In the genomic region with DNA sequence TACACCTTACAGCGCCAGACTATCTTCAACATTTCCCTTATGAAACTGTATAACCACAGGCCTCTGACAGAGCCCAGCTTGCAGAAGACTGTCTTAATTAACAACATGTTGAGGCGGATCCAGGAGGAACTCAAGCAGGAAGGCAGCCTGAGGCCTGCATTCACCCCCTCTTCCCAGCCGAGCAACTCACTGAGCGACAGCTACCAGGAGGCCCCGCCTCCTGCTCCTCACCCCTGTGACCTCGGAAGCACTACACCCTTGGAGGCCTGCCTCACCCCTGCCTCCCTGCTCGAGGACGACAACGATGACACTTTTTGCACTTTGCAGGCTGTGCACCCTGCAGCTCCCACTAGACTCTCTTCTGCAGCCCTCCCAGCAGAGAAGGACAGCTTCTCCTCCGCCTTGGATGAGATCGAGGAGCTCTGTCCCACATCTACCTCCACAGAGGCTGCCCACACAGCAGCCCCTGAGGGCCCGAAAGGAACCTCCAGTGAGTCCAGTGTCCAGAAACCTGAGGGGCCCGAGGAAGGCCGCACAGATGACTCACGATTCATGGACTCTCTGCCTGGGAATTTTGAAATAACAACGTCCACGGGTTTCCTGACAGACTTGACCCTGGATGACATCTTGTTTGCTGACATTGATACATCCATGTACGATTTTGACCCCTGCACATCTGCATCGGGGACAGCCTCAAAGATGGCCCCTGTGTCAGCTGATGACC, we compare ENCODE assay signal across 8 mouse cellular contexts.
DNase-seq lines count a peak whose midpoint lies in the region; ATAC-seq lines count a peak whose summit lies in the region.

No protein-coding gene starts in this region.

- no peak overlapping the region for H3K4me2 ChIP-seq in heart, embryonic 13.5 days
- H3K4me2 ChIP-seq in hindbrain, embryonic 15.5 days: no peak overlapping the region
- no peak overlapping the region for H3K4me2 ChIP-seq in liver, embryonic 13.5 days

- no peaks in the 10 kb centered on the region for H3K27me3 ChIP-seq in heart, embryonic 13.5 days (replicated peaks)
- no peaks in the 10 kb centered on the region for H3K27me3 ChIP-seq in hindbrain, embryonic 15.5 days
- H3K27me3 ChIP-seq in liver, embryonic 13.5 days: no peaks in the 10 kb centered on the region

- WGBS in heart, embryonic 13.5 days: 62% methylated on average over 19 of the region's 19 CpGs
- WGBS in hindbrain, embryonic 15.5 days: 41% methylated on average over 19 of the region's 19 CpGs
- 76% methylated on average over 19 of the region's 19 CpGs for WGBS in liver, embryonic 13.5 days (ENCODE audit: insufficient replicate concordance)

- H3K9ac ChIP-seq in heart, embryonic 13.5 days: no peak overlapping the region
- no peak overlapping the region for H3K9ac ChIP-seq in hindbrain, embryonic 15.5 days
- no peak overlapping the region for H3K9ac ChIP-seq in liver, embryonic 13.5 days

- no peak for DNase-seq in heart, adult 8-10 months (ENCODE audit: low spot score)
- peak; percentile 50 for DNase-seq in adrenal gland, adult 8-10 months
- DNase-seq in liver, embryonic 13.5 days: no peak
- DNase-seq in gastrocnemius, postnatal 36 days: no peak
- no peak for DNase-seq in thymus, postnatal 36 days
- no peak for DNase-seq in Muller cell, postnatal 12 days (ENCODE audit: inconsistent ontology term)

- H3K9me3 ChIP-seq in heart, embryonic 13.5 days: no peaks in the 10 kb centered on the region
- H3K9me3 ChIP-seq in hindbrain, embryonic 15.5 days: no peaks in the 10 kb centered on the region
- H3K9me3 ChIP-seq in liver, embryonic 13.5 days (replicated peaks): no peaks in the 10 kb centered on the region

- H3K4me1 ChIP-seq in heart, embryonic 13.5 days: peaks cover 67% of the 10 kb centered on the region
- peaks cover 52% of the 10 kb centered on the region for H3K4me1 ChIP-seq in hindbrain, embryonic 15.5 days (replicated peaks)
- peaks cover 45% of the 10 kb centered on the region for H3K4me1 ChIP-seq in liver, embryonic 13.5 days (replicated peaks)

- 0 out of 2 replicates have a peak overlapping the region, but pooled peaks have one; percentile 8 for H3K27ac ChIP-seq in heart, embryonic 13.5 days (replicated peaks)
- no peak overlapping the region for H3K27ac ChIP-seq in hindbrain, embryonic 15.5 days (replicated peaks)
- H3K27ac ChIP-seq in liver, embryonic 13.5 days: no peak overlapping the region; the same call in 1 of the 2 replicates

- peaks cover 37% of the 10 kb centered on the region for H3K36me3 ChIP-seq in heart, embryonic 13.5 days
- H3K36me3 ChIP-seq in hindbrain, embryonic 15.5 days: no peaks in the 10 kb centered on the region; the same call in 1 of the 2 replicates
- peaks cover 52% of the 10 kb centered on the region for H3K36me3 ChIP-seq in liver, embryonic 13.5 days

- intact Hi-C loops in gastrocnemius, postnatal 36 days (cut with DNase I): loop anchor here (5.0 kb wide), 1 partner anchor 34 kb away; no protein-coding TSS in a partner anchor

- no peak overlapping the region for H3K4me3 ChIP-seq in heart, embryonic 13.5 days
- H3K4me3 ChIP-seq in hindbrain, embryonic 15.5 days: no peak overlapping the region
- H3K4me3 ChIP-seq in liver, embryonic 13.5 days (replicated peaks): no peak overlapping the region

- ATAC-seq in heart, embryonic 13.5 days (ENCODE audit: extremely low read depth, insufficient number of reproducible peaks, low FRiP score, low TSS enrichment): no peak
- ATAC-seq in hindbrain, embryonic 15.5 days (ENCODE audit: low FRiP score, low read depth): 0 out of 2 replicates have a peak, but pooled peaks have one; percentile 40
- ATAC-seq in liver, embryonic 13.5 days (ENCODE audit: low read depth): peak; percentile 29; the same call in 1 of the 2 replicates
